Mouse (Mus musculus): ENCODE measurements at regions not wholly inside any gene's neighbourhood (a gene's known extent, or its start where the extent isn't known, plus 50 kb on each side); places are given as distances from the start of the nearest gene placed in this dataset.

GRCm38 (mm10) chrX:95291676-95292075 is 95.0 kb upstream of the Arhgef9 start:
- Histone ChIP-seq H3K9ac (ENCODE audit: insufficient read depth, low read depth) (no peak overlapping the region), H3K36me3 (replicated peaks in 1 of 2; ENCODE audit: control insufficient read depth in 1 of 2, insufficient read depth in 1 of 2, low read length in 1 of 2) (no peaks in the 10 kb centered on the region), H3K27ac (ENCODE audit: insufficient read depth, low read depth) (no peak overlapping the region), H3K4me2 (ENCODE audit: insufficient read depth, low read depth, poor library complexity, severe bottlenecking) (no peak overlapping the region), H3K79me2 (replicated peaks; ENCODE audit: control insufficient read depth, extremely low read depth, insufficient read depth, poor library complexity, severe bottlenecking) (no peaks in the 10 kb centered on the region), H3K9me3 (replicated peaks; ENCODE audit: low read length) (no peaks in the 10 kb centered on the region), H3K4me1 (ENCODE audit: control insufficient read depth in 1 of 2, insufficient read depth in 2 of 2) (no peaks in the 10 kb centered on the region), H3K4me3 (replicated peaks in 1 of 3; ENCODE audit: low read depth in 2 of 3, low read length in 2 of 3, poor library complexity in 1 of 3) (no peak overlapping the region), H3K27me3 (replicated peaks) (no peaks in the 10 kb centered on the region)
- DNase-seq (ENCODE audit: extremely low read depth), result no peak
- no peak for TF ChIP-seq ZKSCAN1 (IDR thresholded peaks at IDR 0.05; ENCODE audit: borderline replicate concordance, low read depth, low read length)
- TF ChIP-seq POLR2AphosphoS2 (IDR thresholded peaks at IDR 0.05; ENCODE audit: low read depth, low read length), result no peak
- no peak for TF ChIP-seq ELF1 (IDR thresholded peaks at IDR 0.05; ENCODE audit: low read depth, low read length)
- no peak for TF ChIP-seq SMC3 (IDR thresholded peaks at IDR 0.05; ENCODE audit: low read depth, low read length)
- no peak for TF ChIP-seq SIN3A (IDR thresholded peaks at IDR 0.05; ENCODE audit: low read length)
- no peak for TF ChIP-seq JUN (IDR thresholded peaks at IDR 0.05; ENCODE audit: insufficient read depth, low read depth, low read length)
- no peak for TF ChIP-seq CHD1 (IDR thresholded peaks at IDR 0.05; ENCODE audit: low read depth, low read length)
- TF ChIP-seq MAFK (IDR thresholded peaks at IDR 0.05; ENCODE audit: insufficient replicate concordance, low read length), result no peak
- dilution Hi-C loops (cut with MboI; ENCODE audit: extremely low pct_ligation_motif_present, extremely low pct_unique_long_range_greater_than_20kb, low sequenced_read_pairs), result no loop called here
- in situ Hi-C loops (cut with MboI; ENCODE audit: low pct_ligation_motif_present, low pct_unique_long_range_greater_than_20kb, low sequenced_read_pairs), result no loop called here

DNA sequence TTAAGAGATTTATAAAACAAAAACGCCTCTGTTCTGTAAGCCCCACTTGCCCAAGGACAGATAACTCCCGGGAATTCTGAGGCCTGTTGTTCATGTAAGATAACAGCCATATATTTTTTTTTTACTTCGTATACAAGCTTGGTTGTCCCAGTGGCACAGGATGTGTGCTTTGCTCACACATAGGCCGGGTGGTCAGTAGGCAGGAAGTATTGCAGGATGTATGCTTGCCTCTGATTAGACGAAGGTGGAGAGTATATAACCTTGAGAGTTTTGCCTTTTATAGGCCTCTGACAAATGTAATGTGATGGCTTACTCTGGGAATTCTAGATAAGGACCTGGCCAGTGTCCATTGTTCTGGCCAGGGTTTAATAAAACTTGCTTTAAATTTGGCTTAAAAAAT is 85.4 kb upstream of the Arhgef9 start:
- Histone ChIP-seq H3K9me3 (replicated peaks; ENCODE audit: low read length) (no peaks in the 10 kb centered on the region), H3K36me3 (replicated peaks in 1 of 2; ENCODE audit: control insufficient read depth in 1 of 2, insufficient read depth in 1 of 2, low read length in 1 of 2) (no peaks in the 10 kb centered on the region), H3K9ac (ENCODE audit: insufficient read depth, low read depth) (no peak overlapping the region), H3K27ac (ENCODE audit: insufficient read depth, low read depth) (no peak overlapping the region), H3K4me1 (ENCODE audit: control insufficient read depth in 1 of 2, insufficient read depth in 2 of 2) (no peaks in the 10 kb centered on the region), H3K79me2 (replicated peaks; ENCODE audit: control insufficient read depth, extremely low read depth, insufficient read depth, poor library complexity, severe bottlenecking) (no peaks in the 10 kb centered on the region), H3K4me2 (ENCODE audit: insufficient read depth, low read depth, poor library complexity, severe bottlenecking) (no peak overlapping the region), H3K27me3 (replicated peaks) (no peaks in the 10 kb centered on the region), H3K4me3 (replicated peaks in 1 of 3; ENCODE audit: low read depth in 2 of 3, low read length in 2 of 3, poor library complexity in 1 of 3) (no peak overlapping the region)
- dilution Hi-C loops (cut with MboI; ENCODE audit: extremely low pct_ligation_motif_present, extremely low pct_unique_long_range_greater_than_20kb, low sequenced_read_pairs) (no loop called here), in situ Hi-C loops (cut with MboI; ENCODE audit: low pct_ligation_motif_present, low pct_unique_long_range_greater_than_20kb, low sequenced_read_pairs) (no loop called here)
- TF ChIP-seq BHLHE40 (IDR thresholded peaks at IDR 0.05; ENCODE audit: low read depth, low read length), result no peak
- TF ChIP-seq ZNF384 (IDR thresholded peaks at IDR 0.05; ENCODE audit: low read depth, low read length), result no peak
- TF ChIP-seq POLR2AphosphoS2 (IDR thresholded peaks at IDR 0.05; ENCODE audit: low read depth, low read length), result no peak
- TF ChIP-seq ETS1 (conservative IDR thresholded peaks at IDR 0.05; ENCODE audit: low read depth, low read length), result no peak
- TF ChIP-seq TBP (conservative IDR thresholded peaks at IDR 0.05; ENCODE audit: low read depth, low read length), result no peak
- TF ChIP-seq RCOR1 (conservative IDR thresholded peaks at IDR 0.05; ENCODE audit: low read depth, low read length), result no peak
- no peak for TF ChIP-seq CHD1 (IDR thresholded peaks at IDR 0.05; ENCODE audit: low read depth, low read length)
- no peak for TF ChIP-seq SIN3A (IDR thresholded peaks at IDR 0.05; ENCODE audit: low read length)
- TF ChIP-seq RAD21 (IDR thresholded peaks at IDR 0.05; ENCODE audit: low read depth, low read length), result no peak
- no peak for TF ChIP-seq ZKSCAN1 (IDR thresholded peaks at IDR 0.05; ENCODE audit: borderline replicate concordance, low read depth, low read length)
- no peak for TF ChIP-seq NRF1 (IDR thresholded peaks at IDR 0.05; ENCODE audit: low read depth, low read length)
- TF ChIP-seq MAFK (IDR thresholded peaks at IDR 0.05; ENCODE audit: insufficient replicate concordance, low read length), result no peak
- no peak for TF ChIP-seq MEF2A (IDR thresholded peaks at IDR 0.05; ENCODE audit: borderline replicate concordance, low read depth, low read length)
- no peak for TF ChIP-seq ELF1 (IDR thresholded peaks at IDR 0.05; ENCODE audit: low read depth, low read length)
- TF ChIP-seq UBTF (IDR thresholded peaks at IDR 0.05; ENCODE audit: low read depth, low read length), result no peak
- no peak for TF ChIP-seq USF2 (conservative IDR thresholded peaks at IDR 0.05; ENCODE audit: low read depth, low read length)
- TF ChIP-seq GABPA (IDR thresholded peaks at IDR 0.05; ENCODE audit: insufficient replicate concordance, low read depth, low read length), result no peak
- no peak for TF ChIP-seq PAX5 (IDR thresholded peaks at IDR 0.05; ENCODE audit: low read length)
- no peak for DNase-seq (ENCODE audit: extremely low read depth)
